Mouse (Mus musculus) MEL (cell line): ENCODE measurements around the gene Zfp740.

Source experiments
- BHLHE40 ChIP-seq: IDR thresholded peaks from 2 replicates; pipeline ENCODE4 v1.6.1; 2012; ENCODE audit warnings: low read depth, mild to moderate bottlenecking, inconsistent platforms, low read length, improper control_type of control experiment, borderline replicate concordance
- CHD2 ChIP-seq: IDR thresholded peaks from 2 replicates; pipeline ENCODE4 v1.6.1; 2011; ENCODE audit warnings: low read length, improper control_type of control experiment
- CTCF ChIP-seq, 3 experiments: IDR thresholded peaks in 2 of 3; conservative IDR thresholded peaks in 1 of 3; 2 replicates each; pipeline ENCODE4 v1.5.1; 2011 to 2012; ENCODE audit warnings: low read length in 3 of 3, low read depth in 2 of 3, mild to moderate bottlenecking in 2 of 3, improper control_type of control experiment in 1 of 3, inconsistent platforms in 1 of 3, mixed read lengths in 1 of 3, moderate library complexity in 1 of 3; ENCODE audit not compliant: control insufficient read depth in 1 of 3, insufficient read depth in 1 of 3, poor library complexity in 1 of 3, severe bottlenecking in 1 of 3
- ELF1 ChIP-seq: IDR thresholded peaks from 2 replicates; pipeline ENCODE4 v1.6.1; 2014; ENCODE audit warnings: low read depth, mild to moderate bottlenecking, inconsistent platforms, low read length, improper control_type of control experiment, moderate library complexity
- EP300 ChIP-seq, 2 experiments: IDR thresholded peaks; 2 replicates each; pipeline ENCODE4 v1.6.1; 2011; ENCODE audit warnings: improper control_type of control experiment in 2 of 2, low read length in 2 of 2, low read depth in 1 of 2, mild to moderate bottlenecking in 1 of 2
- POLR2A ChIP-seq, 2 experiments: IDR thresholded peaks; 2 replicates each; pipeline ENCODE4 v1.6.1; 2011 to 2012; ENCODE audit warnings: low read length in 2 of 2, mild to moderate bottlenecking in 2 of 2, control low read depth in 1 of 2, improper control_type of control experiment in 1 of 2, low read depth in 1 of 2, moderate library complexity in 1 of 2; ENCODE audit not compliant: control insufficient read depth in 1 of 2, insufficient read depth in 1 of 2, poor library complexity in 1 of 2
- RAD21 ChIP-seq: IDR thresholded peaks from 2 replicates; pipeline ENCODE4 v1.6.1; 2011; ENCODE audit warnings: mild to moderate bottlenecking, low read depth, low read length, improper control_type of control experiment
- SIN3A ChIP-seq: IDR thresholded peaks from 2 replicates; pipeline ENCODE4 v1.6.1; 2012; ENCODE audit warnings: low read length, improper control_type of control experiment, inconsistent platforms
- TBP ChIP-seq: IDR thresholded peaks from 2 replicates; pipeline ENCODE4 v1.8.0; 2011; ENCODE audit warnings: low read depth, low read length, improper control_type of control experiment
- TCF12 ChIP-seq: IDR thresholded peaks from 2 replicates; pipeline ENCODE4 v1.6.1; 2014; ENCODE audit warnings: low read depth, mild to moderate bottlenecking, inconsistent platforms, low read length, improper control_type of control experiment, moderate library complexity
- UBTF ChIP-seq: IDR thresholded peaks from 2 replicates; pipeline ENCODE4 v1.6.1; 2012; ENCODE audit warnings: low read depth, mild to moderate bottlenecking, inconsistent platforms, low read length, improper control_type of control experiment, moderate library complexity, borderline replicate concordance; ENCODE audit not compliant: insufficient read depth
- ZMIZ1 ChIP-seq: IDR thresholded peaks from 2 replicates; pipeline ENCODE4 v1.6.1; 2012; ENCODE audit warnings: low read depth, mild to moderate bottlenecking, inconsistent platforms, low read length, improper control_type of control experiment, moderate library complexity

DNA sequence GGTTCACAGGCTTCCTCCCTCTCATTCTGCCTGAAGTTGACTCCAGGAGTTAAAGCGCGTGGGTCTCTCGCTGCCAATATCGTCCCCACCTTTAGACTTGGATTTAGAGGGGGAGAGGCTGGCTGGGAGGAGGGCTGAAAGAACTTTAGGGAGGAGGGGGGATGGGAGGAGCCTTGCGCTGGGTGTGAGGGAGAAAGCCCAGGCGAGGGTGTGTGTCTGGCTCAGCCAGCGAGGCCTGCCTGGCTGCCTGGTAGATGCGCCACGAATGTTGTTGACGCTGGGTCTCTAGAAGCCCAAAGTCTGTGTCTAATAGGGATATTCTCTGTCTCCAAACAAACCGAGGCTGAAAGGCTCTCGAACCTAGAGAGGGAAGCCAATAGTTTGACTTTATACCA, 55.0 kb downstream of the Zfp740 start:
- TF ChIP-seq CTCF (IDR thresholded peaks at IDR 0.05 in 2 of 3, conservative IDR thresholded peaks at IDR 0.05 in 1 of 3; ENCODE audit: control insufficient read depth in 1 of 3, insufficient read depth in 1 of 3, low read depth in 2 of 3, low read length in 3 of 3, poor library complexity in 1 of 3, severe bottlenecking in 1 of 3) (no peak), UBTF (no peak), RAD21 (no peak), EP300 (IDR thresholded peaks at IDR 0.05; ENCODE audit: low read depth in 1 of 2, low read length in 2 of 2) (no peak), TCF12 (no peak), SIN3A (no peak), ELF1 (no peak), ZMIZ1 (no peak), POLR2A (IDR thresholded peaks at IDR 0.05; ENCODE audit: control insufficient read depth in 1 of 2, insufficient read depth in 1 of 2, low read depth in 1 of 2, low read length in 2 of 2, poor library complexity in 1 of 2) (no peak), TBP (no peak), CHD2 (no peak), BHLHE40 (no peak)
